Mouse (Mus musculus) granulocyte monocyte progenitor cell, adult 5-6 weeks (primary cell): Measurements from ENCODE around the gene Gm20479. TPM values are rescaled to one million over a fixed set of nuclear protein-coding genes. Genes with fewer than 3 reads are reported as not detected.
A peak's percentile ranks its signal among the peaks of the same experiment; 100 is the strongest.

Experiments used
- ATAC-seq: replicated peaks from 2 replicates; pipeline ENCODE4 v1.8.0; 2016; ENCODE audit warnings: mild to moderate bottlenecking, moderate TSS enrichment, inconsistent platforms; ENCODE audit not compliant: poor library complexity, severe bottlenecking
- total RNA-seq, 2 experiments: library from RNA; stranded (forward) in 1 of 2; stranded (reverse) in 1 of 2; fragments of 200-712, 200-1000 nt in 1 of 2; fragments of >200 nt in 1 of 2; fragmentation: Nextera tagmentation in 1 of 2; gene quantifications; 2 replicates each; pipeline ENCODE4 v1.2.3; 2014 to 2017

Gm20479 gene
- total RNA-seq, 2 experiments from 2014 or later, result 1.5 TPM; not detected in 1

- ATAC-seq, result no peak
Observed at GRCm38 (mm10) chr7:27371715-27372462, 14.7 kb upstream of the Gm20479 start.

DNA sequence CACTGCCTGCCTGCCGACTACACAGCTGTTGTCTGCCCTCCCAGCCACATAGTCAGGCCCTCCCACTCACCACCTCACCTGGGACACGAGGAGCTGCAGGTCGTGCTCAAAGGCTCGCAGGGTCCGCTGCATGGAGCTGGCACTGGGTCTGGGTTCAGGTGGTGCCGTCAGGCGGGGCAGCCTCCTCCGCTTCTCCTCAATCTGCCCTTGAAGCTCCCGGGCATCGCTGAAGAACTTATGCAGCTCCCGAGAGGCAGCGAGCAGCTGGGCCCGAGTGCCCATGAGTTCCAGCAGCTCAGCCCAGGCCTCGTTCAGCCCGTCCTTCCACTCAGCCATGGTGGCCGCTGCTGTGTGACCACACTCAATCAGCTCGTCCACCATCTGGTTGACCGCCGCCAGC lies 11.9 kb upstream of the Gm20479 start:
- ATAC-seq, result no peak

DNA sequence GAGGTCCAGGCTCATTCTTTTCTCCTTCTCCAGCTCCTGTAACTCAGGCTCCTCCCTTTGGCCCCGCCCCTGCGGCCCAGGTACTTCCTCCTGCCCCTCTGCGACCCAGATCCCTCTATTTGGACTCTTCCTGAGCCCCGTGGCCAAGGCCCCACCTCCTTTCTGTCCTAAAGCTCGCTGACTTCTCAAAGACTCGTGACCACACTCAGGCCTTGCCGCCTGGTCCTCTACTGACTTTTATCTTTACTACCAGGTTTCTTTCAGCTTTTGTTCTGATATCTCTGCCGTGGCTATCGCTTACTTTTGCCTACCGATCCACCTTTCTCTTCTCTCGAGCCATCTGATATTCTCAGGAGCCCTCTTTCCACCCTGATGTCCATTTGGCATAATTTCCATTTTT lies 10.8 kb upstream of the Gm20479 start:
- peak; percentile 48 for ATAC-seq

GRCm38 (mm10) chr7:27366082-27366844 lies 9.0 kb upstream of the Gm20479 start:
- ATAC-seq, result no peak

- no peak for ATAC-seq
Observed at GRCm38 (mm10) chr7:27364379-27364778, 7.2 kb upstream of the Gm20479 start.

DNA sequence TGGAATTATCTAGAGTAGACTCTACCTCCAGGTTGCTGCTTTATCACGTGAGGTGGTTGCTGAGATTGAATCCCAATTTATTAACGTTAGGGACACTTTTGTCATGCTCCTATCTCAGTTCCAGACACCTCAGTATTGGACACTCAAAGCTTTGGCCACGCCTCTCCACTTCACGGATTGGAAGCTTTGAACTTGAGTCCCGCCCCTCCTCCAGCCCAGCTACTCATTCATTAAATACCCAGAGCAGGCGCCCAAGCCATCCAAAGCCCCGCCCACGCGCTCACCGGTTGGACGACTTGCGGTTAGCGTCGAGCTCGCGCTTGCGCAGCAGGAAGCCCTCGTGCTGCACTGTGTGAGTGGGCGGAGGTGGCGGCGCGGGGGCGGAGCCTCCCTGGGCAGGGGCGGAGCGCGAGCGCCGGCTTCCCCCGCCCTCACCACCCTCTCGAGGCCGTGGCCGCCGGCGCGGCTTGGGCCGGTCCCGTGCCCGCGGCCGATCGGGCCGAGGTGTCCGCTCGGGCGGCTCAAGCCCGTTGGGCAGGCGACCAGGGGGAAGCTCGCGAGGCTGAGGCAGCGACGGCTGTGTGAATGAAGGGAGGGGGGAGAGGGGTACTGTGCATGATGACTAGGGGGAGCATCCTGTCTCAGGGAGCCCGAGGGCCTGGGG lies 4.2 kb upstream of the Gm20479 start:
- peak; percentile 82 for ATAC-seq

DNA sequence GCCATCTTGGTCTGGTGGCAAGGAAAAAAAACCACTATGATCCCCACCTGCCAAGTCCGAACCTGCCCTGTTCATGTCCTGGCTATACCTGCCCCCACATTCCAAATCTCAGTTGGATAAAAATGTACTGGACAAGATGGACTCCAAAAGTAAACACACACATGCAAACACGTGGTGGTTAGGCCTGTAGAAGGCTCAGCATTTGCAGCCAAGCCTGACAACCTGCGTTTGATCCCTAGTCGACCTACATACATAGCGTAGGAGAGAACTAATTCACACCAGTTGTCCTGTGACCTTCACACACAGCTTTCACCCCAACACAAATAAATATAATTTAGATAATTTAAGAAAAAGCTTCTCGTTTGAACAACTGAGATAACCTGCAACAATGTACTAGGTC lies 3.5 kb upstream of the Gm20479 start:
- ATAC-seq, result no peak

GRCm38 (mm10) chr7:27359706-27360358 lies 2.6 kb upstream of the Gm20479 start:
- no peak for ATAC-seq

DNA sequence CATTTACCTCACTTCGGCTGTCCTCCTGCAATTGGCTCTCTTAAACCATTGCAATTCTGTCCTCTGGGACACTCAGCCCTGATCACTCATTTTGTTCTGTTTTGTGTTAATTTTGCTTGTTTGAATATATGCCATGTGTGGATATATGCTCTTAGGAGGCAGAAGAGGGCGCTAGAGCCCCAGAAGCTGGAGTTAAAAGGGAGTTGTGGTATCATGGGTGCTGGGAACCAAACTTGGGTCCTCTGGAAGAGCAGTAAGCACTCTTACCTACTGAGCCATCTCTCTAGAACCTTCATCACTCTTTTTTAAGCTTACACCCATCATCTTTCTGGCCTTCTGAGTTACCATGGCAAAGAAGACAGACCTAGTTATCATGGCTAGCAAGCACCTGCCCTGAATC lies 1.9 kb upstream of the Gm20479 start:
- ATAC-seq, result no peak

GRCm38 (mm10) chr7:27357595-27357978 lies 368 bp upstream of the Gm20479 start:
- ATAC-seq, result peak; percentile 26

GRCm38 (mm10) chr7:27356248-27356647 lies 971 bp downstream of the Gm20479 start:
- ATAC-seq, result peak; percentile 8; the same call in 1 of the 2 replicates

GRCm38 (mm10) chr7:27355745-27356240 lies 1.4 kb downstream of the Gm20479 start, which contains the start of gene Shkbp1:
Gene Shkbp1, minus strand, starts transcription at chr7:27356019.
- ATAC-seq, result peak; percentile 84

GRCm38 (mm10) chr7:27355261-27355660 lies 2.0 kb downstream of the Gm20479 start:
- ATAC-seq, result no peak

GRCm38 (mm10) chr7:27354783-27355182 lies 2.4 kb downstream of the Gm20479 start:
- no peak for ATAC-seq

DNA sequence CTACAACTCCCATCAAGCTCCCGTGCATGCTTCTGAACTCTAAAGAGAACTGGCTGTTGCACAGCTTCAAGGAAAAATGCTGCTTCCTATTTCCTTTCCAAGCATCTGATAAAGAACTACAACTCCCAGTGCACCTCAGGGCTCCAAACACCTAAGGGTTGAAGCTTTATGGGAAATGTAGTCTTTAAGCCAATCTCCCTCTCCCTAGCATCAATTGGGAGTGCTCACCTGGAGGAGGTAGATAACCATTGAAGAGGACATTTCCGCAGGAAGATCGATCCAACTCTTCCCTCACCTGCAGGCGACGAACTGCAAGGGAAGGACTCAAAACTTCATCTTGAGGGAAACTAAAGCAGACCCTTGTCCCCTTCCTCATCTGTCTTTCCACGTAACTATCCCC lies 3.1 kb downstream of the Gm20479 start:
- ATAC-seq, result no peak

DNA sequence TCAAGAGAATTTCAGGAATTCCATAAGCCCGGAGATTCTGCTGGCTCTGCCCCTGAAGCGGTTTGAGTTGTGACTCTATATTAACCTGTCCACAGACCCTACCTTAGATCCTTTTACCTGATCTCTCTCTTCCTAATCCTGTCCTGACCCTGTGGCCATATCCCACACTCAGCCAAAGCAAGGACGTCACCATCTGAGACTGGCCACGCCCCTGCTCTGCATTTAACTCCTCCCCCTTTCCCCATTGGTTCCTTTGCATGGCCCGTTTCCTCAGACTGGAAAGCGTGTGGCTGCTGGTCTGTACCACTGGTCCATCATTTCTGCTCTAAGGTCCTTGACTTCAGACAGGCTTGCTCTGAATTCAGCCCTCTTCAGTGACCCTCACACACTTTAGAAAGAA lies 11.8 kb downstream of the Gm20479 start:
- ATAC-seq, result no peak

DNA sequence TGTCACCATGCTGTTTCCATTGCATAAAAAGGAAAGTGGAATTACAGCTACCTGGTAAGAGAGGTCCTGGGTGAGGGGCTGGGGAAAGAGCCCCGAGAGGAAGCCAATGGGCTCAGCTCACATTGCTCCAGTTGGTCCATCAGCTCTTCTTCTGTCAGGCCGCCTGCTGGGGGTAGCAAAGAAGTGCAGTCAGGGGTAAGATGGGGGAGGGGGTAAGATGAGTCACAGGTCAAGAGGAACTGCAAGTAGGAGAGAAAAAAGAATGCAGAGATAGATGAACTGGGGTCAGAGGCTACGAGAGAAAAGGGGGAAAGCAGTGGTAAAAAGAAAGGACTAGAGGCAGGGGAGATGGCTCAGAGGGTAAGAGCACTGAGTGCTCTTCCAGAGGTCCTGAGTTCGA lies 14.6 kb downstream of the Gm20479 start:
- peak; percentile 86 for ATAC-seq

GRCm38 (mm10) chr7:27339519-27339918 lies 17.7 kb downstream of the Gm20479 start:
- no peak for ATAC-seq

GRCm38 (mm10) chr7:27339114-27339513 lies 18.1 kb downstream of the Gm20479 start:
- no peak for ATAC-seq

GRCm38 (mm10) chr7:27337175-27337853 lies 19.9 kb downstream of the Gm20479 start, which contains the start of gene Ltbp4:
Gene Ltbp4, minus strand, starts transcription at chr7:27337692.
- peak; percentile 21 for ATAC-seq
